Mouse (Mus musculus): ENCODE results near the gene Atf2.
"Not testable (repeated sequence)": the region's sequence is repeated elsewhere in the genome, so short reads cannot be mapped to it uniquely, and the experiment has no call there.

The Atf2 gene

DNA sequence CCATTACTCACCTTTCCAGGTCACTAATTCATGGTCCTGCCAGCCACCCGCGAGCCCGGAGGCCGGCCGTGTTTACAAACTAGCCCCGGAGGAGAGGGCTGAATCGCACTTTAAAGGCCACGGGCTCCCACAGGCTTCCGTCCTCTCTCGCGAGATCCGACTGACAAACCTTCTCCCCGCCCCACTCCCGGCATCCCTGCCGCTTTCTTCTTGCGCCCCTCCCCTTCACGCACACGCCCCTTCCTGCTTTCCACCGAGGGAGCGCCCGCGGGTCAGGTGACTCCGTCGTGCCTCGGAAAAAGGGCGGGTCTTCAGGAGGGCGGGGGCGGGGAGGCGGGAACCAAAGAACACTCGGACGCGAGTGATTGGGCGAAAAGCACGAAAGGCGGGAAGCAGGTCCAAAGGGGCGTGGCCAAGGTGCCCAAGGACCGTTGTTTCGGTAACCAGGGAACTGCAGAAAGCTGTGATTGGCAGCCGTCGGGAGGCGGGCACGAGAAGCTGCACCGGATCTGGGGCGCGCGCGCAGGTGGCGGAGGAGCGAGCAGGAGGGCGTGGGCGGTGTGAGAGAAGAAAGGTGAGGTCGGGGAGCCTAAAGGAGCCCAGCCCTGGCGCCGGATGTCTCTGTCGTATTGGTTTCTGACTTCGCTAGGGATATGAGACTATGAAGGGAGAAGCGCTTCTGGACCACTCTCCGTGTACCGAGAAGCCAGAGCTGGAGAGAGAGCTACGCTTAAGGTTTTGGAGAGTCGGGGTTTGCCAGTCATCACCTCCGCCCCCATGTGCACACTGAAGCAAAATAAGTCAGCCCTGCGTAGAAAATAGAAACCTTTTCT, at the start of gene Atf2:
Atf2 (minus strand) TSS at position 176 of the 833 bp plus-strand sequence.
- DNase-seq (ENCODE audit: low read depth, low spot score), result peak; percentile 99

DNA sequence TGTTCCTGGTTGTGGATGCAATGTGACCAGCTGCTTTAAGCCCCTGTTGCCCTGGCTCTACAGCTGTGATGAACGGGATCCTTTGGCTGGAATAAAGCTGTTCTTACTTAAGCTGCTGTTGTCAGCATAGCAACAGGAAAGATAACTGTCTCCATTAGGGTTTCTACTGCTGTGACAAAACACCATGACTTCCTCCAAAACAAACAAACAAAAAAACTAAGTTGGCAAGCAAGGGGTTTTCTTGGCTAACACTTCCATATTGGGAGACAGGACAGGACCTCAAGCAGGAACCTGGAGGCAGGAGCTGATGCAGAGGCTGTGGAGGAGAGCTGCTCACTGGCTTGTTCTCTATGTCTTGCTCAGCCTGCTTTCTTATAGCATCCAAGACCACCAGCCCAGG, 48.8 kb upstream of the Atf2 start:
- DNase-seq (ENCODE audit: low read depth, low spot score), result no peak

DNA sequence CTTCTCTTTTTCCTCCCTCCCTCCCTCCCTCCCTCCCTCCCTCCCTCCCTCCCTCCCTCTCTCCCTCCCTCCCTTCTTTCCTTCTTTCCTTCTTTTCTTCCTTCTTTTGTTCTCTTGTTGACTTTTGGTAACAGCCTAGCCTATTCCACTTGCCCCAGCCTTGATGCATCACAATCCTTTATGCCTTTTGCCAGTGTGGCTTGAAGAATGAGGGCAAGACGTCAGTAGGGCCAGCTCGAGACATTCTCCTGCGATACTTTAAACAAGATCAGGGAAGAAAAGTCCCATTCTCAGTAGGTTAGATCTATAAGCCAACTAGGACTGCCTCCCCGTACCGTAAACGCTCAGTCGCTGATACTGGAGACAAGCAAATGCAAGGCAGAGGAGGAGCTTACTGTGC, 48.0 kb upstream of the Atf2 start:
- no peak for DNase-seq (ENCODE audit: low read depth, low spot score)

DNA sequence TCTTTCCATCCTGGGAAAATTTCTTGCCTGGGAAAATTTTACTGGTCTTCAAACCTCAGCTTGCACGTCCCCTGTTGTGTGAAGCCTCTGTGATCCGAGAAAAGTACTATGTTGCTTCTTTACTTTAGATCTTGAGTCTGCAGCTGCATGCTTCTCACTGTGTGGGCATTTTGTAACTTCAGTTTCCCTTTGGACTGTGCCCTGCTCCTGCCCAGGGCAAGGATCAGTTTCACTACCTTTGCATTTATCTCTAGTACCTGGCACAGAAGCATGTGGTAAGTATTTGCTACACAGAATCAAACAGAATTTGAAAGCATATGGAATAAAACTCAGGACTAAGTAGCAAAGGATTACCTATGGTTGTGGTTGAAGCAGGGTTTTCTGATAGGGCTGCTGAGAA, 46.5 kb upstream of the Atf2 start:
- no peak for DNase-seq (ENCODE audit: low read depth, low spot score)

DNA sequence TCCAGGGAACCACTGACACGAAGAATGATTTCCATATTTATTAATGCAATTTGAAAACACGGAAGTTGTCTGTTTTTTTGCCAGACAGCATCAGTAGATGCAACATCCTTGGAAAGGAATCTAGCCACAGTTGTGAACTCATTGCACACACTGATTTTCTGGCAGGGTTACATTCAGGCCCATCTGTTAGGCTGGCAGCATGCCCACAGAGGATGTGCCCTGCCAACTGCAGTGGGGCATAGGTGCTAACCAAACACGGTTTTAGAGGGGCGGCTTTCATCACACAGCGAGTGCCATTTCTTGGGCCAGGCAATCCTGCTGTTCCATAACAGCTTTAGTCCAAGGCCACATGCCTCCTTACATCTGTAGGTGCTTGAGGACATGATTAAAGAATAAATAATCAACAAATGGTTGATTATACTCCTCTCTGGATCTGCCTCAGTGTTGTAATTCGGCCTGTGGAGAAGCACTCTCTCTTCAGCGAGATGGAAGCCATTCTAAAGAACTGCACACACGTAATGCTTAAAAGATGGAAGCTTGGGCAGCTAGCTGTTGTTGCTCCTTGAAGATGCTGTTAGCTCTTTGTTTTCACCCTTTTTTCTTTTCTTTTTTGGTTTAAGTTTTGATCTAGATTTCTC, 40.4 kb upstream of the Atf2 start:
- DNase-seq (ENCODE audit: low read depth, low spot score), result no peak

DNA sequence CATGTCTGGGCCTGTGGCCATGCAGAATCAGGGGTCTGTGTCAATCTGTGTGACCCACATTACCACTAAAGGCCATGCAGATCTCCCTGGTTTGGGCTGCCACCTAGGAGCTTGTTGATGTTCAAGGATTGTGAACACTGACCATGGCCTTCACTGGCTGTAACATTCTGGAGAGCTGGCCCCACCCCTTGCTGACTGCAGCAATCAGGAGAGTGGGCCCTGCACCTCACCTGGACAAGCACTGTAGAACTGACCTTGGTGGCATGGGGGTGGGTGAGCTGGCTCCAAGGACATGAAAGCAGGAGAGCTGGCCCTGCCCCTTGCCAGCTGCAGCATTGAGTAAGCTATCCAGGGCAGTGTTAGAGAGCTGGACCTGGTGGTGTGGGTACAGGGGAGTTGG, 35.3 kb upstream of the Atf2 start:
- DNase-seq (ENCODE audit: low read depth, low spot score), result no peak

DNA sequence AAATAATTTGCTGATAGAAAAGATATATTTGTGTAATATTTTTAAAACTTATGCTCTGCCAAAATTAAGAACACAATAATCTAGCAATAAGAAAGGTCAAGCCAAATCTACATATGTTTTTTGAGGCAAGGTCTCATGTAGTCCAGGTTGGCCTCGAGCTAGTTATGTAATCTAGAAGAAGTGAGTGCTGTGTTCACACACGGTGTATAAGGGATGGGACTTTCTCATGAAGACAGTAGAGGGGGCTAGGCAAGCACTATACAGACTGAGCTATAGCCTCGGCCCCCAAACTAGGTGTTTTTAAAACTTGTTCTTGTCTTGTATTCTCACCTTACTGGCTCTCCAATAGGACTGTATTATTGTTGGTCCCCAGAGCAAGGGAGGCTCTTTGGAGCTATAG, 33.1 kb upstream of the Atf2 start:
- no peak for DNase-seq (ENCODE audit: low read depth, low spot score)

DNA sequence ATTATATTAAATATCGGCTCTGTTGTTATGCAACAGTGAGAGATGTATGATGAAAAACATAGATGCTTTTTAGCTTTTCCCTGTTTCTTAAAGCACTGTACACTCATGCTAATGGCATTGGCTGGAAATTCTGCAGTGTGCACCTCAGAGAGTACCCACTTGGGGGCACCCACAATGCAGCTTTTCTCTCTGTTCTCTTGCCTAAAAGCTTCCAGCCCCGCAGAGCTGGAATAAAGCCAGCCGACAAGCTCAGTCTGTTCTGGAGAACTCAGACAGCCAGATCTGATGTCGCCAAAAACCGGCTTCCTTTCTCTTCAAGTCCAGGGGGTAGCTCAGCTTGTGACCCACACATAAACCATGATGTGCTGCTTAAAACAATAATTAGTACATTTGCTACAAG, 32.6 kb upstream of the Atf2 start:
- DNase-seq (ENCODE audit: low read depth, low spot score), result peak; percentile 22

DNA sequence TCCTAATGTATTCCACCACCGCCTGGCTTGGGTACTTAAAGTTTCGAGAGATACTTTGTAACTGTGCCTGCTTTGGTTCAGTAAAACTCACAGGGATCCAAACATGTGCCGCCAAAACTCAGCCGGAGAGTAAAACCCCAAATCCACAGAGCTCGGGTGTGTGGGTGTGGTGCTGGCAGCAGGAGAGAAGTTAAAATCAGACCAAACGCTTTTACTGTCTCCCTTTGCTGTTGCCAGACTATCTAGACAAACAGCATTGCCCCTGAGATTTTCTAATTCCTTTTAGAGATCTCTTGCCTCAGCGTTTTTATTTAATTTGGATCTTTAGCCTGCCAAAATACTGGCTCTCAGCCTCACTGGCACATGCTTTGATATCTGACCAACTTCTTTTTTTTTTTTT, 27.2 kb upstream of the Atf2 start:
- DNase-seq (ENCODE audit: low read depth, low spot score), result no peak

DNA sequence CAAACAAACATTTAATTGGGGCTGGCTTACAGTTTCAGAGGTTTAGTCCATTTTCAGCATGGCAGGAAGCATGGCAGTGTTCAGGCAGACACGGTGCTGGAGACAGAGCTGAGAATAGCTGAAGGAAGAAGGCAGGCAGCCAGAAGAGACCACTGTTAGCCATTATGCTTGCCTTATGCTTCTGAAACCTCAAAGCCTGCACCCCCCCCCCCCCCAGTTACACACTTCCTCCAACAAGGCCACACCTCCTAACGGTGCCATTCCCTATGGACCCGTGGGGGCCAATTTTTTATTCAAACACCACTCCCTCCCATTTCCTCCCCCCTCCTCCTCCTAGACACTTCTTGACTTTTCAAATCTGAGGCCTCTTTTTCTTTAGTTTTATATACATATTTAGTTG, 19.8 kb upstream of the Atf2 start:
- peak; percentile 65 for DNase-seq (ENCODE audit: low read depth, low spot score)

DNA sequence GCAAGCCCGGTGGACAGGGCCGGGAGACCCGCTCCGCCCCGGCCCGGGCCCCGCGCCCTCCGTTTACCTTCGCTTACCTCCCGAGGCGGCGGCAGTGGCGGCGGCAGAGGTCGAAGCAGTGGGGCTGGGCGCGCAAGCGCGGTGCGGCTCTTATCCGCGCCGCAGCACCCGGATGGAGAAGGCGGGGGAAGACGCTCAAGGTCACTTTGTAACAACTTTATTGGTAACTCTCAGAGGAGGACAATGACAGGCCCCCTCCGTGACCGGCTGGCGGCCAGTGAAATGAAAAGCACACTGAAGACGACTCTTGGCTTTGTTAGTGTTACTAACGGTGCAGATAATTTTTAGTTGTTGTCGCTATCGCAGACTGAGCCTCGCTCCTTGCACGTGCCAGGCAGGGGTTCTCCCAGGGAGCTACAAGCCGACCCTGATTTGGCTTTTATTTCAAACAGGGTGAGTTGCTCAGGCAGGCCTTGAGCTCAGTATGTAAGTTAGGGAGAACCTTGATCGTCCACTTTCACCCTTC, 18.8 kb upstream of the Atf2 start, which contains the start of gene Atp5g3:
Atp5g3 (minus strand) TSS at position 152 of the 526 bp plus-strand sequence.
- DNase-seq (ENCODE audit: low read depth, low spot score), result peak; percentile 94

DNA sequence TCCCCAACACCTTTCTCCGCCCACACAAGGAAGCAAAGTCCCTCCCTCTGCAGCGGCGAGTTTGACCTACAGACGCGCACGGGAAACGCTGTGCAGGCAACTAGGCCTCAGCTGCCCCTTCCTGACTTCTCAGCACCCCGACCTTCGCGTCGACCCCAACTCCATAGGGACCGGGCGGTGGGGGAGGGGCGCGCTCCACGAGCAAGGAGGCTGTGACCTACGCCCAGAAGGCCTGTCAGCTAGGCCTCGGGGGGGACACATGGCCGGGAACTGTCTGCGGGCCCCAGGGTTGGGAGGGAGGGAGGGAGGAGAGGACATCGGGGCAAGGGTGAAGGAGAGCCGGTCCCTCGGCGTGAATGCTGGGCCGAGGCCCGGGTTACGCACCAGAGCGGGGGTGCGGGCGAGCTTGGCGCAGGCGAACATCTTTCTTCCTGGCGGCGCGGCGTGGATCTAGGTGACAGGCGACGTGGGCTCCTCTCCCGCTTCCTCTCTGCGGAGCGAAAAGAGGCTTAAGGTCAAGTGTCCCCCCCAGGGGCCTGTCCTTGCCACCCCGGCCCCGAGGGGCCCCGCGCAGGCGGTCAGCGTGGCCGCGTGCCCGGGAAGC, 18.2 kb upstream of the Atf2 start:
- DNase-seq (ENCODE audit: low read depth, low spot score), result peak; percentile 75

DNA sequence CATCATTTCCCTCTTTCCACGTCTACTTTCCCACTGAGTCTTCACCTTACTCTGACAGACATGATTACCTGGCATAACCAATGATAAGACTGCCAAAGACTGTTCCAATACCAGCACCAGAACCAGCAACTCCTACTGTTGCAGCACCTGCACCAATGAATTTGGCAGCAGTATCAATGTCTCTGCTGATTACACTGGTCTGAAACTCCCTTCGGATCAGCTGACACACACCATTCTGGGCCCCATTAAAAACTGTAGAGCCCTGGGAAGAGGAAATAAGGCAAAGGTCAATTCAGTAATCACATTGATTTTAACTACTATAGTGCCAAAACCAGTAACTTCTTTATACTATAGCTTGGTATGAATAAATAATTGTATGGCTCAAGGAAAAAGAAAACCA, 16.7 kb upstream of the Atf2 start:
- DNase-seq (ENCODE audit: low read depth, low spot score), result no peak

DNA sequence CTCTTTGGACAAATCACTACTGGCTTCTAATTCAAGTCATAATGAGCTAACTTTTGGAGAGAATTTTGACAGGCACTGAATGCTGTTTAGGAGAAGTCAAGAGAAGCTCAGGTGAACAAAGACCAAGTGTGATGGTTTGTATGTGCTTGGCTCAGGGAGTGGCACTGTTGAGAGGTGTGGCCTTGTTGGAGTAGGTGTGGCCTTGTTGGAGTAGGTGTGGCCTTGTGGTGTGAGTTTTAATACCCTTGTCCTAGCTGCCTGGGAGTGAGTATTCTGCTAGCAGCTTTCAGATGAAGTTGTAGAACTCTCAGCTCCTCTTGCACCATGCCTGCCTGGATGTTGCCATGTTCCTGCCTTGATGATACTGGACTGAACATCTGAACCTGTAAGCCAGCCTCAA, 12.2 kb upstream of the Atf2 start:
- peak; percentile 35 for DNase-seq (ENCODE audit: low read depth, low spot score)

DNA sequence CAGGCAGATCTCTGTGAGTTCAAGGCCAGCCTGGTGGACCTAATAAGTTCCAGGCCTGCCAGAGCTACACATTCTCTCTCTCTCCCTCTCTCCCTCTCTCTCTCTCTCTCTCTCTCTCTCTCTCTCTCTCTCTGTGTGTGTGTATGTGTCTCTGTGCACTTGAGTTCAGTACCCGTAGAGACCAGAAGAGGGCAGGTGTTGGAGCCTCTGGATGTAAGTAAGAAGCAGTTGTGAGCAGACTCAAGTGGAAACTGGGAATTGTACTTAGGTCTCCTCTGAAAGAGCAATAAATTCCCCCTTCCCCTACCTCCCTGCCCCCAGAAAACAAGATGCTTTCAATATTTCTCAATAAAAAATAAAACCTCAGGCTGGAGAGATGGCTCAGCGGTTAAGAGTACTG, 11.1 kb upstream of the Atf2 start:
- peak; percentile 29 for DNase-seq (ENCODE audit: low read depth, low spot score)

DNA sequence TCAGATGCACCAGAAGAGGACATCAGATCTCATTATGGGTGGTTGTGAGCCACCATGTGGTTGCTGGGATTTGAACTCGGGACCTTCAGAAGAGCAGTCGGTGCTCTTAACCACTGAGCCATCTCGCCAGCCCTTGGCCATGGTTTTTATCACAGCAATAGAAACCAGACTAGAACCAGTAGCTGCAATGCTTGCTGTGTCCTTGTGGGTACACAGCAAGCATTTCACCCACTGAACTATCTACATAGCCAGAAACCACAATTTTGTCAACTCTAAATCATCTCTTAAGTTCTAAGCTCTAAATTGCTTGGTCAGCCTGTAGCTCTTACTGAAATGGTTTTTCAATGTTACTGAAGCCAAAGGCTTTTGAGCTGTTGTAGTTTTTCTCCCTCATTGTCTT, 9.9 kb upstream of the Atf2 start:
- DNase-seq (ENCODE audit: low read depth, low spot score), result not testable (repeated sequence)

DNA sequence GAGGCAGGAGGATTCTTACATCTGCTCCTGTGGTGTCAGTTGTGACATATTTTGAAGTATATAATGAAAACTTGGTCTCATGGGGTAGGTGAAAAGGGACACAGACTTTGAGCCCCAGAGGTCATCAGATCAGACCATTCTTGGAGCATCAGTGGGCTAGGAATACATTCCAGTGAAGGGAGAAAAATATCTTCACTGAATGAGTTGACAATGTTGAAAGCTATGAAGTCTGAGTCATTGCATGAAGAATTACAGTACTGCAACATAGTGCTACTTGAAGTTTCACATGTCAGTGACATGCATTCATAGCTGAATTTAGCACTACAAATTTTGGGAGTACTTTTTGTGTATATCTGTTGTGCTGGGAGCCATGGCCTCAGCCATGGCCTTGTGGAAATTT, 8.7 kb upstream of the Atf2 start:
- DNase-seq (ENCODE audit: low read depth, low spot score), result no peak

DNA sequence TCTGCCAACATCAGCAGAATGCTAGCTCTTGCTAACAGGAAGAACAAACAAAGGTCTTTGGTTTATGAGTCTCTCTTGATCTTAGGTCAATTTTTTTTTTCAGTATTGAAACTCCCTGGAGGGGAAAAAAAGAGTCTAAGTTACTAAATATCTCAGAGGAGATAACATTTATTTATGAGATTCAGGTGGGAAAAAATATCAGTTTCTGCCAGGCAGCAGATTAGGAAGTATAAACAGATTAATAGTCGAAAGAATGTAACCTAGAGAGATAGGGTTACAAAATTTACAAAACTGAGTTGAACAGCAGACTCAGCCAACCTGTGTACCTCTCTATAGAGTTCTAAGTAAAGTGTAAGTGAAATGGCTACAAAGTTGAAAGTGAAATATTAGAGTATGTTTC, 7.9 kb upstream of the Atf2 start:
- no peak for DNase-seq (ENCODE audit: low read depth, low spot score)

DNA sequence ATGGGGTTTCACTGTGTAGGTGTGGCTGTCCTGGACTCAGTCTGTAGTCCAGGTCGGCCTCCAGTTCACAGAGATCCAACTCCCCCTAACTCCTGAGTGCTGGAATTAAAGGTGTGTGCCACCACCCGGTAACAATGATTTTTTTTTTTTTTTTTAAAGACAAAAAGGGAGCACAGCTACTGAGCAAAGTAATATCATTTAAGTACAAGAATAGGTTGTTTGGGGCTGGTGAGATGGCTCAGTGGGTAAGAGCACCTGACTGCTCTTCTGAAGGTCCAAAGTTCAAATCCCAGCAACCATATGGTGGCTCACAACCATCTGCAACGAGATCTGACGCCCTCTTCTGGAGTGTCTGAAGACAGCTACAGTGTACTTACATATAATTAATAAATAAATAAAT, 4.5 kb upstream of the Atf2 start:
- not testable (repeated sequence) for DNase-seq (ENCODE audit: low read depth, low spot score)

DNA sequence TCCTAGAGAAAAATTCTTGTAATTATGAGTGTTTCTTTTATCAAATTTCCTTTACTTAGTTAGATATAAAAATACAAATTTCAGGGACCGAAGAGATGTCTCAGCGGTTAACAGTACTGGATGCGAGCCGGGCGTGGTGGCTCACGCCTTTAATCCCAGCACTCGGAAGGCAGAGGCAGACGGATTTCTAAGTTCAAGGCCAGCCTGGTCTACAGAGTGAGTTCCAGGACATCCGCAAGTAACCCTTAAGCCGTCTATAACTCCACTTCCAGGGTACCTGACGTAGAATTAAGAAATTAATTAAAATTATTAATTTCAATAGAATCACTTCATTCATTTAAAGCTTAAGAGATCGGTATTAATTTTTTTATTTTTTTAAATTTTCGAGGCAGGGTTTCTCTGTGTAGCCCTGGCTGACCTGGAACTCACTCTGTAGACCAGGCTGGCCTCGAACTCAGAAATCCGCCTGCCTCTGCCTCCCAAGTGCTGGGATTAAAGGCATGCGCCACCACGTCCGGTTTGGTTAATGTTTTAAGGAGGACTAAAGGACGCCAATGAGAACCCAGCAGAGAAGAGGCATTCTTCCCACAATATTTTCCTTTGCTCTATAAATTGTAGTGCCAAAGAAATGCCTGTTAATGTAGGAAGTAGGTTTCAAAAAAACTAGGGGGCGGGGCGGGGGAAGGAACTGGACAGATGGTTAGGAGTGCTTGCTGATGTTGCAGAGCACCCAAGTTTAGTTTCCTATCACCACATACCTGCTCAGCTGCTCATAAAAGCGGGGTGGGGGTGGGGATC, 1.2 kb upstream of the Atf2 start:
- peak; percentile 16 for DNase-seq (ENCODE audit: low read depth, low spot score)

DNA sequence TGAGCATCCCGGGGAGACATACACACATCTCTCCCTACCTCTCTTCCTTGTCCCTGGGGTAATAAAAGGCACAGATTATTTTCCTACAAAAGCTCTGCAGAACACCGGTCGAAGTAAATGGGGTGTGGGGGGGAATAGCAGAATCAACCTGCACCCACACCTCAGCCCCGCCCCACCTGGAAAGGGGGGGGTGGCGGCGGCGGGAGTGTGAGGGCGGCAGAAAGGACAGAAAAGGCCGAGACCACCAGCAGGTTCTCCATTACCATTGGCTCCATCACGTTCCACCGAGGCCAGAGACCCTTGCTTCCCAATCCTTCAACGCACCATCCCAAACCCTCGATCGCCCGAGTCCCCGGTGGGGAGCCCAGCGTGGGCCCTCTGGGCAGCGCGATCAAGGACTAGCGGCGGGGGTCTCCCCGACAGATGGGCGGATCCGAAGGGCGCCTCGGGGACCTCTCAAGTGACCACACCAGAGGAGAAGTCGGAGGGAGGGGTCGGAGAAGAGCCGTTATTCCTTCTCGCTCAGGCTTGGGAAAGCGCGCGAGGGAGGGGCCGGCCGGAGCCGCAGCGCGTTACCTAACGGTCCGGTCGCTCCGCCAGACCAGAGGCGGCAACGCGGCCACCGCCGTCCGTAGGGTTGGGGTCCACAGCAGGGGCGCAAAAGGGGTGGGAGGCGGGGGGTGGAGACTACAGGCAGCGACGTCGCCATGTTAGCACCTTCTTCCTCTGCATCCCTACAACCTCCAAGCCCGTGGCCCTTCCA, 557 bp downstream of the Atf2 start:
- peak; percentile 56 for DNase-seq (ENCODE audit: low read depth, low spot score)

Measured in A20 (cell line).